Mouse (Mus musculus): ENCODE measurements around the gene Pars2.

DNA sequence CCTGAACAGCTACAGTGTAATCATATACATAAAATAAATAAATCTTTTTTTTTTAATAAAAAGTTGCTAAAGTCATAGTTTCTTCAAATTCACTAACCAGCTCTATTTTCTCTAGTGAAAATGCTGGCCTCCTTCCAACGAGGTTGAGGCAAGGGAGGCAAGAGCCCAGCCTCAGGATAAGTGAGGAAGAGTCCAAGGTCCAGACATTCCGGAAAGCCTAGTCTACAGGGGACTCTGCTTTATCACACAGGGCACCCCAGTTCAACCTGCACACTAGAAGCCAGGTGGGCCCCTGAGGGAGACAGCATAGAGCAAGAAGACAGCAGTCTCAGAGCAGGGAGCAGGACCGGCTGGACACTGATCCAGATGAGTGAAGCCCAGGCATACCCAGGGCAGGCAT lies 29.4 kb upstream of the Pars2 start:
- TF ChIP-seq CTCF (IDR thresholded peaks at IDR 0.05; ENCODE audit: low read depth) (no peak), EP300 (IDR thresholded peaks at IDR 0.05; ENCODE audit: low read depth) (no peak)
